Mouse (Mus musculus) heart, postnatal 0 days (tissue): ENCODE data around the gene Sox15.

Source experiments
- CTCF ChIP-seq: IDR thresholded peaks from 2 replicates; pipeline ENCODE4 v1.5.1; 2016; ENCODE audit warnings: antibody characterized with exemption, control low read depth, low read depth
- EP300 ChIP-seq: IDR thresholded peaks from 2 replicates; pipeline ENCODE4 v1.6.1; 2016; ENCODE audit warnings: antibody characterized with exemption, low read depth

DNA sequence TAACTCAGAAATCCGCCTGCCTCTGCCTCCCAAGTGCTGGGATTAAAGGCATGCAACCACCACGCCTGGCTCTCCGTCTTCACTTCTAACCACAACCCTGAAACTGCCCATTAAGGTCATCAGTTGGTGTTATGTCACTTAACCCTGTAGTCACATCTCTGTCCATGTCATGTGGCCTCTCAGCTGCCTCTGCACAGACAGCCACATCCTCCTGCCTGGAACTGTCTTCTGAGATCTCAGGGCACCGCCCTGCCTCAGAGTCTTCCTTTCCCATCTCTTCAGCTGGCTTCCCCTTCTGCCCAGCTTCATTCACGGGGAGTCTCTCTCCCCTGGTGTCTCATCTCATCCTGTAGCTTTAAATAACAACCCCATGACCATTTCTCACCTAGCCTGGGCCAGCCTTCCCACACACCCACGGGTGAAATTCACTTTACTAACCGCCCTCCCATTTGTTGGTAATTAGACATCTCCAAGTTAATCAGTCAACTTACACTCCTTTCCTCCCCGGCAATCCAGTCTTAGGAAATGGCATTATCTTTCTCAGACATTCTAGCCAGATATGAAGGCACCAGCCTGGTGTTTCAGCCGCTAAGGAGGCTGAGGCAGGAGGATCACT, 37.2 kb downstream of the Sox15 start:
- TF ChIP-seq CTCF (no peak), EP300 (no peak)
